Mouse (Mus musculus): ENCODE data around the gene Ccnd2. TPM values are rescaled to one million over a fixed set of nuclear protein-coding genes. Genes with fewer than 3 reads are reported as not detected.

Ccnd2 gene
- polyA plus RNA-seq, 1 experiment, result 2.8 TPM

- Histone ChIP-seq H3K79me3 (ENCODE audit: low read depth) (peaks cover 11% of the 10 kb centered on the region), H3K27me3 (ENCODE audit: control insufficient read depth, insufficient read depth, insufficient read length) (no peaks in the 10 kb centered on the region), H3K4me3 (ENCODE audit: insufficient read depth, poor library complexity, severe bottlenecking) (peak overlapping the region; percentile 53), H3K79me2 (ENCODE audit: control insufficient read depth, insufficient read depth) (peaks cover 52% of the 10 kb centered on the region), H3K36me3 (ENCODE audit: control insufficient read depth, insufficient read depth) (no peaks in the 10 kb centered on the region), H3ac (ENCODE audit: control insufficient read depth, insufficient read length, low read depth) (peak overlapping the region; percentile 78)
- TF ChIP-seq FOSL1 (IDR thresholded peaks at IDR 0.05; ENCODE audit: insufficient read depth, low read length, poor library complexity, severe bottlenecking) (no peak), CTCF (IDR thresholded peaks at IDR 0.05; ENCODE audit: control insufficient read depth, insufficient read depth, insufficient read length) (no peak), USF1 (IDR thresholded peaks at IDR 0.05; ENCODE audit: low read depth) (no peak), MYOG (IDR thresholded peaks at IDR 0.05; ENCODE audit: control insufficient read depth, extremely low read depth, insufficient read length) (no peak), MAX (IDR thresholded peaks at IDR 0.05) (no peak), MYOD1 (IDR thresholded peaks at IDR 0.05; ENCODE audit: control insufficient read depth, insufficient read length, low read depth) (no peak), CEBPB (IDR thresholded peaks at IDR 0.05; ENCODE audit: low read depth) (no peak)
Measured at GRCm38 (mm10) chr6:127108368-127109060, 43.5 kb downstream of the Ccnd2 start.

DNA sequence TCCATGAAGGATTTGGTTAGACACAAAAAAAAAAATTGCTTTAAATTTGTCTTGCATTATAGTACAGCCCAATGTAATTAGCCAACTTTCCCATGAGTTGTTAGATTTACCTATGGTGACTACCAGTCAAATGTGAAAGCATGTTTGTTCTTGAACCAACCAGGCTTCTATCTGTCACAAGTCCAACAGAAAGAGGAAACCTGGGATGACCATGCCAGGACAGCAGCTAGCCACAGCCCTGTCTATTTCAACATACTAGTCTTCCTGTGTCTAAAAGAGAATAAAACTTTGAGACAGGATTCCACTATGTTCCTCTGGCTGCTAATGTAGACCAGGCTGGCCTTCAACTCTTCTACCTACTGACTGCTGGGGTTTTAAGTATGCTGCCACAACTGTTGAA lies 44.6 kb downstream of the Ccnd2 start:
- Histone ChIP-seq H3K4me3 (ENCODE audit: insufficient read depth, poor library complexity, severe bottlenecking) (no peak overlapping the region), H3K36me3 (ENCODE audit: control insufficient read depth, insufficient read depth) (no peaks in the 10 kb centered on the region), H3K79me3 (ENCODE audit: low read depth) (peaks cover 13% of the 10 kb centered on the region), H3K79me2 (ENCODE audit: control insufficient read depth, insufficient read depth) (peaks cover 59% of the 10 kb centered on the region), H3ac (ENCODE audit: control insufficient read depth, insufficient read length, low read depth) (no peak overlapping the region), H3K27me3 (ENCODE audit: control insufficient read depth, insufficient read depth, insufficient read length) (no peaks in the 10 kb centered on the region)
- TF ChIP-seq MYOG (IDR thresholded peaks at IDR 0.05; ENCODE audit: control insufficient read depth, extremely low read depth, insufficient read length) (no peak), CEBPB (IDR thresholded peaks at IDR 0.05; ENCODE audit: low read depth) (no peak), CTCF (IDR thresholded peaks at IDR 0.05; ENCODE audit: control insufficient read depth, insufficient read depth, insufficient read length) (no peak)

DNA sequence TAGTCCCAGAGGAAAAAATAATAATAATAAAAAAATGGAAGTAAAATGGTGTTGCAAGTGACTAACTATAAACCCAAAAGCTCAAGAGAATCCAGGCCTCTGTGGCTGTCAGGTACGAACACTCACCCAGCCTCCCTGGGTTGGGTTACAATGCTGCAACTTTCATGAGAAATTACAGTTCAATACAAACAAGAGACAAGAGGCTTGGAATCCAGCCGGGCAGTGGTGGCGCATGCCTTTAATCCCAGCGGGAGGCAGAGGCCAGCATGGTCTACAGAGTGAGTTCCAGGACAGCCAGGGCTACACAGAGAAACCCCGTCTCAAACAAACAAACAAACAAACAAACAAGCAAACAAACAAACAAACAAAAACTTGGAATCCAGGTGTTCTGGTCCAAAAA lies 45.3 kb downstream of the Ccnd2 start:
- no peaks in the 10 kb centered on the region for H3K27me3 ChIP-seq (ENCODE audit: control insufficient read depth, insufficient read depth, insufficient read length)
- peaks cover 13% of the 10 kb centered on the region for H3K79me3 ChIP-seq (ENCODE audit: low read depth)
- no peaks in the 10 kb centered on the region for H3K36me3 ChIP-seq (ENCODE audit: control insufficient read depth, insufficient read depth)
- TF ChIP-seq USF1 (IDR thresholded peaks at IDR 0.05; ENCODE audit: low read depth) (no peak), CTCF (IDR thresholded peaks at IDR 0.05; ENCODE audit: control insufficient read depth, insufficient read depth, insufficient read length) (no peak), MYOD1 (IDR thresholded peaks at IDR 0.05; ENCODE audit: control insufficient read depth, insufficient read length, low read depth) (no peak), FOSL1 (IDR thresholded peaks at IDR 0.05; ENCODE audit: insufficient read depth, low read length, poor library complexity, severe bottlenecking) (no peak), MAX (IDR thresholded peaks at IDR 0.05) (no peak), MYOG (IDR thresholded peaks at IDR 0.05; ENCODE audit: control insufficient read depth, extremely low read depth, insufficient read length) (no peak), CEBPB (IDR thresholded peaks at IDR 0.05; ENCODE audit: low read depth) (no peak)
- H3ac ChIP-seq (ENCODE audit: control insufficient read depth, insufficient read length, low read depth), result no peak overlapping the region
- no peak overlapping the region for H3K4me3 ChIP-seq (ENCODE audit: insufficient read depth, poor library complexity, severe bottlenecking)
- H3K79me2 ChIP-seq (ENCODE audit: control insufficient read depth, insufficient read depth), result peaks cover 59% of the 10 kb centered on the region

- Histone ChIP-seq H3K36me3 (ENCODE audit: control insufficient read depth, insufficient read depth) (no peaks in the 10 kb centered on the region), H3K27me3 (ENCODE audit: control insufficient read depth, insufficient read depth, insufficient read length) (no peaks in the 10 kb centered on the region), H3ac (ENCODE audit: control insufficient read depth, insufficient read length, low read depth) (no peak overlapping the region), H3K79me3 (ENCODE audit: low read depth) (peaks cover 13% of the 10 kb centered on the region), H3K79me2 (ENCODE audit: control insufficient read depth, insufficient read depth) (peaks cover 59% of the 10 kb centered on the region), H3K4me3 (ENCODE audit: insufficient read depth, poor library complexity, severe bottlenecking) (no peak overlapping the region)
- TF ChIP-seq MAX (IDR thresholded peaks at IDR 0.05) (no peak), USF1 (IDR thresholded peaks at IDR 0.05; ENCODE audit: low read depth) (no peak), FOSL1 (IDR thresholded peaks at IDR 0.05; ENCODE audit: insufficient read depth, low read length, poor library complexity, severe bottlenecking) (no peak), CTCF (IDR thresholded peaks at IDR 0.05; ENCODE audit: control insufficient read depth, insufficient read depth, insufficient read length) (no peak), CEBPB (IDR thresholded peaks at IDR 0.05; ENCODE audit: low read depth) (no peak), MYOG (IDR thresholded peaks at IDR 0.05; ENCODE audit: control insufficient read depth, extremely low read depth, insufficient read length) (no peak), MYOD1 (IDR thresholded peaks at IDR 0.05; ENCODE audit: control insufficient read depth, insufficient read length, low read depth) (no peak)
Measured at GRCm38 (mm10) chr6:127106189-127106588, 45.8 kb downstream of the Ccnd2 start.

DNA sequence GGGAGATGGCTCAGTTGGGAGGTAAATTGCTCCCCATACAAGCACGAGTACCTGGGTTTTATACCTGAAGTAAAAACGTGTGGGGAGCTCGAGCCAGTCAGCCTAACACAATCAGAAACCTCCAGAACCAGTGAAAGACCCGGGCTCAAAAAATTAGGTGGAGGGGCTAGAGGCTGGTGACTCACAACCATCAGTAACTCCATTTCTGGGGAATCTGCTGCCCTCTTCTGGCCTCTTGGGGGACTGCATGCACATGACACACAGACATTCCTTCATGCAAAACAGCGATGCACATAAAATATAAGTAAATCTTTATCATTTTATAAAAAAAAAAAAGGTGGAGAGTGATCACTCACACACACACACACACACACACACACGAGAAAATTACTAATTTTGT lies 46.9 kb downstream of the Ccnd2 start:
- no peak for TF ChIP-seq FOSL1 (IDR thresholded peaks at IDR 0.05; ENCODE audit: insufficient read depth, low read length, poor library complexity, severe bottlenecking)
- Histone ChIP-seq H3K79me2 (ENCODE audit: control insufficient read depth, insufficient read depth) (peaks cover 59% of the 10 kb centered on the region), H3K4me3 (ENCODE audit: insufficient read depth, poor library complexity, severe bottlenecking) (no peak overlapping the region), H3ac (ENCODE audit: control insufficient read depth, insufficient read length, low read depth) (no peak overlapping the region), H3K79me3 (ENCODE audit: low read depth) (peaks cover 13% of the 10 kb centered on the region), H3K27me3 (ENCODE audit: control insufficient read depth, insufficient read depth, insufficient read length) (no peaks in the 10 kb centered on the region), H3K36me3 (ENCODE audit: control insufficient read depth, insufficient read depth) (no peaks in the 10 kb centered on the region)

- no peaks in the 10 kb centered on the region for H3K27me3 ChIP-seq (ENCODE audit: control insufficient read depth, insufficient read depth, insufficient read length)
- no peak for TF ChIP-seq MYOD1 (IDR thresholded peaks at IDR 0.05; ENCODE audit: control insufficient read depth, insufficient read length, low read depth)
- TF ChIP-seq CTCF (IDR thresholded peaks at IDR 0.05; ENCODE audit: control insufficient read depth, insufficient read depth, insufficient read length), result no peak
- no peak for TF ChIP-seq MYOG (IDR thresholded peaks at IDR 0.05; ENCODE audit: control insufficient read depth, extremely low read depth, insufficient read length)
Measured at GRCm38 (mm10) chr6:127104396-127105029, 47.5 kb downstream of the Ccnd2 start.

More at GRCm38 (mm10) chr6:127104396-127105029, 47.5 kb downstream of the Ccnd2 start:
- H3K79me2 ChIP-seq (ENCODE audit: control insufficient read depth, insufficient read depth), result peaks cover 59% of the 10 kb centered on the region
- peaks cover 13% of the 10 kb centered on the region for H3K79me3 ChIP-seq (ENCODE audit: low read depth)
- H3K4me3 ChIP-seq (ENCODE audit: insufficient read depth, poor library complexity, severe bottlenecking), result no peak overlapping the region
- no peaks in the 10 kb centered on the region for H3K36me3 ChIP-seq (ENCODE audit: control insufficient read depth, insufficient read depth)
- H3ac ChIP-seq (ENCODE audit: control insufficient read depth, insufficient read length, low read depth), result no peak overlapping the region

All from C2C12 (cell line).